Mouse (Mus musculus) ES-E14 (cell line): ENCODE results near the gene Tmem131. TPM values are rescaled to one million over a fixed set of nuclear protein-coding genes. Genes with fewer than 3 reads are reported as not detected.

ENCODE experiments used
- DNase-seq: peaks from one replicate; pipeline ENCODE4 v3.0.0-alpha.2; 2013; ENCODE audit warnings: low read depth, low spot score
- H3K27ac ChIP-seq: 2 replicates; pipeline ENCODE4 v1.5.1; 2012; ENCODE audit warnings: low read depth, mild to moderate bottlenecking, low read length, moderate library complexity, mixed read lengths; ENCODE audit not compliant: poor library complexity, insufficient read depth, severe bottlenecking
- H3K36me3 ChIP-seq: 2 replicates; pipeline ENCODE4 v1.6.1; 2012; ENCODE audit warnings: mild to moderate bottlenecking, low read length, moderate library complexity, mixed read lengths; ENCODE audit not compliant: control insufficient read depth, poor library complexity, insufficient read depth, severe bottlenecking
- H3K4me1 ChIP-seq, 2 experiments: fragments of 150-350 bp in 1 of 2; sonication (generic) in 1 of 2; 2 replicates each; pipeline ENCODE4 v1.6.1; 2012; ENCODE audit warnings: low read length in 2 of 2, mild to moderate bottlenecking in 1 of 2, mixed read lengths in 1 of 2; ENCODE audit not compliant: control insufficient read depth in 2 of 2, insufficient read depth in 2 of 2, poor library complexity in 1 of 2
- H3K4me3 ChIP-seq, 2 experiments: fragments of 150-350 bp in 1 of 2; sonication (generic) in 1 of 2; 2 replicates each; pipeline ENCODE4 v1.5.1; 2012; ENCODE audit warnings: low read length in 2 of 2, low read depth in 1 of 2, mild to moderate bottlenecking in 1 of 2, mixed read lengths in 1 of 2; ENCODE audit not compliant: insufficient read depth in 1 of 2, poor library complexity in 1 of 2, severe bottlenecking in 1 of 2
- H3K9ac ChIP-seq: 2 replicates; pipeline ENCODE4 v1.6.1; 2012; ENCODE audit warnings: low read depth, mild to moderate bottlenecking, low read length, mixed read lengths; ENCODE audit not compliant: poor library complexity, insufficient read depth, severe bottlenecking
- H3K9me3 ChIP-seq: fragments of 150-350 bp; sonication (generic); 2 replicates; pipeline ENCODE4 v1.6.1; 2012; ENCODE audit warnings: low read depth, mild to moderate bottlenecking, low read length; ENCODE audit not compliant: control insufficient read depth, insufficient read depth
- CHD2 ChIP-seq: IDR thresholded peaks from 2 replicates; pipeline ENCODE4 v1.6.1; 2014; ENCODE audit warnings: mild to moderate bottlenecking, low read depth, low read length, inconsistent platforms
- HCFC1 ChIP-seq: IDR thresholded peaks from 2 replicates; pipeline ENCODE4 v1.6.1; 2012; ENCODE audit warnings: low read length, inconsistent platforms, borderline replicate concordance; ENCODE audit not compliant: insufficient read depth
- MAFK ChIP-seq: IDR thresholded peaks from 2 replicates; pipeline ENCODE4 v1.6.1; 2014; ENCODE audit warnings: mild to moderate bottlenecking, low read depth, low read length, inconsistent platforms; ENCODE audit not compliant: insufficient read depth
- ZC3H11A ChIP-seq: IDR thresholded peaks from 2 replicates; pipeline ENCODE4 v1.6.1; 2012; ENCODE audit warnings: low read depth, mild to moderate bottlenecking, inconsistent platforms, low read length, borderline replicate concordance
- ZNF384 ChIP-seq: IDR thresholded peaks from 2 replicates; pipeline ENCODE4 v1.6.1; 2012; ENCODE audit warnings: low read depth, low read length, inconsistent platforms
- in situ Hi-C, 2 experiments: fragments of 600-800 bp; cut with MboI; formaldehyde crosslinking; loops; one replicate each; pipeline ENCODE4 v1.15.1; 2025; ENCODE audit warnings: low sequenced_read_pairs in 2 of 2, inconsistent platforms in 1 of 2; ENCODE audit not compliant: unreplicated experiment in 2 of 2
- total RNA-seq: library from RNA; depleted of rRNA; stranded (reverse); fragments of 300-350 nt; gene quantifications from 2 replicates; pipeline ENCODE4 v1.2.3, GENCODE M21; 2012

The Tmem131 gene
- total RNA-seq, 1 experiment, result 73.1 TPM

DNA sequence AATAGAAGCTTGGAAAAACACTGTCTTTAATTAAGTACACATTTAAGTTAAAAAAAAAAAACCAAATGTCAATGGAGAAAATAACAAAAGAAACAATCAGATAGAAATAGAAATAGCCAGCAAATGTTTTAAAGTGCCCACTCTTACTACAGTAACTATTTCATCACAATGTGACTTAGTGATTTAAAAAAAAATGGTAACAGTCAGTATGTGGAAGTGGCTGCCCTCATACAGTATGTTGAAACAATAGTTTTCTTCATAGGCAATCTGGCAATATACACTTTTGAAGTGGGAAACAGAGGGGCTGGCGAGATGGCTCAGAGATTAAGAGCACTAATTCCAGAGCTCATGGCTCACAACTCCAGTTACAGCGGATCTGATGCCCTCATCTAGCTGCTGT, 15.9 kb downstream of the Tmem131 start:
- no peak overlapping the region for H3K4me3 ChIP-seq
- no peak overlapping the region for H3K27ac ChIP-seq
- TF ChIP-seq MAFK (no peak), ZC3H11A (no peak), CHD2 (no peak), ZNF384 (no peak), HCFC1 (no peak)
- no peak for DNase-seq
- in situ Hi-C loops, result no loop called here
- H3K9ac ChIP-seq, result no peak overlapping the region
- peaks cover 24 to 30% of the 10 kb centered on the region in 2 experiments for H3K4me1 ChIP-seq
- H3K36me3 ChIP-seq, result peaks cover 6% of the 10 kb centered on the region
- no peaks in the 10 kb centered on the region for H3K9me3 ChIP-seq

- H3K36me3 ChIP-seq, result peaks cover 6% of the 10 kb centered on the region
- in situ Hi-C loops, result no loop called here
- no peak for DNase-seq
- H3K9me3 ChIP-seq, result no peaks in the 10 kb centered on the region
- H3K4me3 ChIP-seq, result no peak overlapping the region
- no peak overlapping the region for H3K27ac ChIP-seq
- 0 out of 2 replicates have a peak overlapping the region, but pooled peaks have one; percentile 37 for H3K9ac ChIP-seq
- H3K4me1 ChIP-seq, result peaks cover 24 to 27% of the 10 kb centered on the region in 2 experiments
- TF ChIP-seq ZNF384, result no peak
- no peak for TF ChIP-seq HCFC1
- no peak for TF ChIP-seq CHD2
- no peak for TF ChIP-seq MAFK
Measured at GRCm38 (mm10) chr1:36926738-36927137, 16.7 kb downstream of the Tmem131 start.

GRCm38 (mm10) chr1:36926246-36926645, 17.2 kb downstream of the Tmem131 start:
- Histone ChIP-seq H3K4me1 (peaks cover 24 to 27% of the 10 kb centered on the region in 2 experiments), H3K9me3 (no peaks in the 10 kb centered on the region), H3K36me3 (peaks cover 6% of the 10 kb centered on the region), H3K9ac (no peak overlapping the region), H3K4me3 (no peak overlapping the region), H3K27ac (no peak overlapping the region)
- TF ChIP-seq ZC3H11A, result no peak
- no peak for TF ChIP-seq HCFC1
- no peak for TF ChIP-seq ZNF384
- no peak for TF ChIP-seq CHD2
- TF ChIP-seq MAFK, result no peak
- no peak for DNase-seq
- in situ Hi-C loops, result no loop called here

DNA sequence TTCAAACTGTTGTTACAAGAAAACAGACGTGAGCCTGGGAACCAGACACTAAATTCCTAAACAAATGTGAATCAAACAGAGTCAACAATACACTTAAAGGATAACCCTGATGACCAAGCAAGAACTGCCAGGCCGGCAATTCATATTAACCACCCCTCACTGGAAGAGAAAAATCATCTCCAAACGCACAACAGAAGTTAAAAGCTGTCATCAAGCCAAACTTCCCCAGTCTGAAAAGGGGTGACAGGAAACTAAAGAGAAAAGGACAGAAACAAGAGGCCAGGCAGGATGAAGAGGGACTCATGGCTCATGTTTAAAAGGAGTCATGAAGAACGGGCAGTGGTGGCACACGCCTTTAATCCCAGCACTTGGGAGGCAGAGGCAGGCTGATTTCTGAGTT, 17.7 kb downstream of the Tmem131 start:
- Histone ChIP-seq H3K27ac (no peak overlapping the region; the same call in 1 of the 2 replicates), H3K4me1 (peaks cover 24 to 29% of the 10 kb centered on the region in 2 experiments), H3K4me3 (no peak overlapping the region), H3K9ac (no peak overlapping the region), H3K9me3 (no peaks in the 10 kb centered on the region), H3K36me3 (peaks cover 6% of the 10 kb centered on the region)
- in situ Hi-C loops, result no loop called here
- no peak for DNase-seq
- TF ChIP-seq CHD2 (no peak), ZC3H11A (no peak), MAFK (no peak), ZNF384 (no peak), HCFC1 (no peak)

- peaks cover 2% of the 10 kb centered on the region; the same call in 1 of the 2 replicates for H3K36me3 ChIP-seq
- in situ Hi-C loops, result no loop called here
- H3K27ac ChIP-seq, result no peak overlapping the region
- TF ChIP-seq CHD2, result no peak
- no peak for TF ChIP-seq MAFK
- no peak for TF ChIP-seq ZNF384
- no peak for DNase-seq
- H3K4me3 ChIP-seq, result no peak overlapping the region
- no peak overlapping the region for H3K9ac ChIP-seq
- H3K9me3 ChIP-seq, result no peaks in the 10 kb centered on the region
- H3K4me1 ChIP-seq, result peaks cover 21 to 29% of the 10 kb centered on the region in 2 experiments
Measured at GRCm38 (mm10) chr1:36924853-36925252, 18.6 kb downstream of the Tmem131 start.
